Mouse (Mus musculus): ENCODE measurements around the gene Tmem186.

DNA sequence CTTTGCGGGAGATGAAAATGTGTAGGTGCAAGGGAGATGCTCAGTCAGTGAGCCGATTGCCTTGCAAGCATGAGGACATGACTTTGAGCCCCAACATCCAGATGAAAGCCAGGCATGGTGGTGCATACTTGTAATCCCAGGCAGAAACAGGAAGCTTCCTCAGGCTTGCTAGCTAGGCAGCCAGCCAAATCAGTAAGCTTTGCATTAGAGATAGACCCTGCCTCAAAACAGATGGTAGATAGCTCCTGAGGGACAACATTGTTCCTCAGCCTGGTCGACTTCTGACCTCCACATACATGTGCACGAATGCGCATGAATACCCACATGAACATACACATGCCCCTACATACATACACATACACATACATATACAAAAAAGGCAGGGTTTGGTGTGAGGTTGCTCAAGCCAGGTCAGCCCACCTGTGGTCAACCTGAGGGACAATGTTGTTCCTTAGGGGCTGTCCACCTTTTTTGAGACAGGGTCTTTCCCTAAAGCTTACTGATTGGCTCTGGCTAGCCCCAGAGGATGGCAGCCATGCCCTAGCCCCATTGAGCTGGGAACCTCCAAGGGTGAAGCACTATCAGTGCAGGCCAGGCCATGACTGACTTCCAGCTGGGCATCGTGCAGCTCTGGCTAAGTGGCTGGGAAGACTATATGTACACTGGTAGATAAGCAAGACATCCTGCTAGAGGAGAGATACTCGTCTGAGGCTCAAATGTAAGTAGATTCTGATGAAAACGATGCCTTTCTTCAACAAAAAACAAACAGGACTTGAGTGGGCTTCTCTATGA lies 25.1 kb downstream of the Tmem186 start:
- TF ChIP-seq POLR2A (IDR thresholded peaks at IDR 0.05; ENCODE audit: borderline replicate concordance, extremely low read depth, low read depth, low read length) (no peak), CTCF (IDR thresholded peaks at IDR 0.05; ENCODE audit: insufficient read depth, low read length) (no peak)

Data from lung, adult 2 months (tissue).